Mouse (Mus musculus) stomach, postnatal 0 days (tissue): ENCODE measurements around the gene 1810055G02Rik. TPM values are rescaled to one million over a fixed set of nuclear protein-coding genes. Genes with fewer than 3 reads are reported as not detected.

Source experiments
- ATAC-seq: fragments of 200-750 bp; cut with Nextera tagmentation; 2 replicates; pipeline ENCODE4 v1.8.0; 2017; ENCODE audit not compliant: low FRiP score, low TSS enrichment
- DNase-seq: peaks from one replicate; pipeline ENCODE4 v3.0.0-alpha.2; 2016; ENCODE audit warnings: low spot score
- H3K27ac ChIP-seq: fragments of 300-500 bp; sonication (generic); replicated peaks from 2 replicates; pipeline ENCODE4 v1.5.1; 2014; ENCODE audit warnings: mild to moderate bottlenecking, control low read depth
- H3K27me3 ChIP-seq: fragments of 300-500 bp; sonication (generic); 2 replicates; pipeline ENCODE4 v1.6.1; 2014; ENCODE audit warnings: low read length; ENCODE audit not compliant: control insufficient read depth, insufficient read depth
- H3K36me3 ChIP-seq: fragments of 300-500 bp; sonication (generic); 2 replicates; pipeline ENCODE4 v1.6.1; 2014; ENCODE audit warnings: low read length, mixed read lengths; ENCODE audit not compliant: control insufficient read depth, insufficient read depth
- H3K4me1 ChIP-seq: fragments of 300-500 bp; sonication (generic); replicated peaks from 2 replicates; pipeline ENCODE4 v1.6.1; 2014; ENCODE audit warnings: antibody characterized with exemption; ENCODE audit not compliant: control insufficient read depth, insufficient read depth
- H3K4me2 ChIP-seq: fragments of 300-500 bp; sonication (generic); replicated peaks from 2 replicates; pipeline ENCODE4 v1.6.1; 2014; ENCODE audit warnings: low read depth, mild to moderate bottlenecking, control low read depth, moderate library complexity
- H3K4me3 ChIP-seq: fragments of 300-500 bp; sonication (generic); 2 replicates; pipeline ENCODE4 v1.5.1; 2014; ENCODE audit warnings: low read depth, low read length, control low read depth
- H3K9ac ChIP-seq: fragments of 300-500 bp; sonication (generic); 2 replicates; pipeline ENCODE4 v1.6.1; 2014; ENCODE audit warnings: mild to moderate bottlenecking, low read length, control low read depth, mixed read lengths
- H3K9me3 ChIP-seq: fragments of 300-500 bp; sonication (generic); 2 replicates; pipeline ENCODE4 v1.6.1; 2016; ENCODE audit warnings: low read length; ENCODE audit not compliant: control insufficient read depth
- CTCF ChIP-seq: IDR thresholded peaks from 2 replicates; pipeline ENCODE4 v1.5.1; 2016; ENCODE audit warnings: antibody characterized with exemption, low read depth, mild to moderate bottlenecking, moderate library complexity
- EP300 ChIP-seq: optimal IDR thresholded peaks from 2 replicates; pipeline ENCODE3; 2016; ENCODE audit warnings: antibody characterized with exemption
- WGBS: fragments of 180-500 bp; shearing (Covaris S2); extraction: QIAGEN DNeasy Blood & Tissue Kit; methylation state at CpG from one replicate; pipeline ENCODE4 v1.1.7; 2014; 5-methylcytosine and 5-hydroxymethylcytosine counted together
- polyA plus RNA-seq: library from polyadenylated mRNA; unstranded; fragments of >200 nt; fragmentation: Nextera tagmentation; extraction: Ambion mirVana; gene quantifications from 2 replicates; pipeline ENCODE4 v1.2.1, GENCODE M21; 2015

Gene 1810055G02Rik
- polyA plus RNA-seq, result 17.1 and 18.8 TPM in 2 replicates

- peak; percentile 26 for TF ChIP-seq CTCF
- TF ChIP-seq EP300, result no peak
- no peaks in the 10 kb centered on the region for H3K27me3 ChIP-seq
- H3K27ac ChIP-seq, result peak within 1 kb of the TSS; percentile 88
- peak within 1 kb of the TSS; percentile 88 for H3K4me2 ChIP-seq
- DNase-seq (peak; percentile 98), ATAC-seq (peak; percentile 97)
- no peaks in the 10 kb centered on the region for H3K36me3 ChIP-seq
- H3K9ac ChIP-seq, result peak within 1 kb of the TSS; percentile 77
- H3K4me3 ChIP-seq, result peak within 1 kb of the TSS; percentile 77
- no peaks in the 10 kb centered on the region for H3K9me3 ChIP-seq
- H3K4me1 ChIP-seq, result peaks cover 3% of the 10 kb centered on the region; the same call in 1 of the 2 replicates
- under 1% methylated on average over 61 of the region's 61 CpGs for WGBS
Observed at GRCm38 (mm10) chr19:3708078-3709012, at the start of gene 1810055G02Rik. Gene 1810055G02Rik, plus strand, starts transcription at chr19:3708293.

GRCm38 (mm10) chr19:3665510-3665909, 42.6 kb upstream of the 1810055G02Rik start:
- no peaks in the 10 kb centered on the region for H3K36me3 ChIP-seq
- no peaks in the 10 kb centered on the region for H3K9me3 ChIP-seq
- TF ChIP-seq EP300 (no peak), CTCF (no peak)
- ATAC-seq (peak; percentile 21; the same call in 1 of the 2 replicates), DNase-seq (peak; percentile 35)
- H3K4me1 ChIP-seq, result peaks cover 21% of the 10 kb centered on the region
- H3K4me2 ChIP-seq, result no peak overlapping the region
- no peaks in the 10 kb centered on the region for H3K27me3 ChIP-seq
- no peak overlapping the region for H3K9ac ChIP-seq
- H3K4me3 ChIP-seq, result no peak overlapping the region
- 27% methylated on average over 5 of the region's 5 CpGs for WGBS
- H3K27ac ChIP-seq, result peak overlapping the region; percentile 46

GRCm38 (mm10) chr19:3666632-3667031, 41.5 kb upstream of the 1810055G02Rik start:
- H3K27ac ChIP-seq, result peak overlapping the region; percentile 67
- DNase-seq (no peak), ATAC-seq (no peak)
- TF ChIP-seq EP300, result no peak
- no peak for TF ChIP-seq CTCF
- H3K4me2 ChIP-seq, result no peak overlapping the region
- 51% methylated on average over 2 of the region's 2 CpGs for WGBS
- H3K9ac ChIP-seq, result no peak overlapping the region
- H3K9me3 ChIP-seq, result no peaks in the 10 kb centered on the region
- no peaks in the 10 kb centered on the region for H3K36me3 ChIP-seq
- H3K27me3 ChIP-seq, result no peaks in the 10 kb centered on the region
- H3K4me3 ChIP-seq, result no peak overlapping the region
- H3K4me1 ChIP-seq, result peaks cover 21% of the 10 kb centered on the region

GRCm38 (mm10) chr19:3667155-3667895, 40.8 kb upstream of the 1810055G02Rik start:
- Histone ChIP-seq H3K9ac (no peak overlapping the region), H3K27ac (peak overlapping the region; percentile 67; the same call in 1 of the 2 replicates), H3K9me3 (no peaks in the 10 kb centered on the region), H3K4me3 (no peak overlapping the region), H3K4me2 (no peak overlapping the region), H3K4me1 (peaks cover 21% of the 10 kb centered on the region), H3K36me3 (no peaks in the 10 kb centered on the region), H3K27me3 (no peaks in the 10 kb centered on the region)
- DNase-seq, result no peak
- ATAC-seq, result no peak
- 60% methylated on average over 6 of the region's 6 CpGs for WGBS
- TF ChIP-seq CTCF (no peak), EP300 (no peak)

- Histone ChIP-seq H3K4me2 (no peak overlapping the region), H3K36me3 (no peaks in the 10 kb centered on the region), H3K9me3 (no peaks in the 10 kb centered on the region), H3K4me1 (peaks cover 21% of the 10 kb centered on the region), H3K27me3 (no peaks in the 10 kb centered on the region), H3K9ac (no peak overlapping the region), H3K4me3 (no peak overlapping the region), H3K27ac (no peak overlapping the region; the same call in 1 of the 2 replicates)
- DNase-seq (peak; percentile 28), ATAC-seq (no peak)
- no peak for TF ChIP-seq EP300
- peak; percentile 46 for TF ChIP-seq CTCF
- WGBS, result 65% methylated on average over 11 of the region's 11 CpGs
Observed at GRCm38 (mm10) chr19:3667979-3668378, 40.1 kb upstream of the 1810055G02Rik start.
